Mouse (Mus musculus): ENCODE measurements around the gene Vamp8. TPM values are rescaled to one million over a fixed set of nuclear protein-coding genes. Genes with fewer than 3 reads are reported as not detected.
A peak's percentile ranks its signal among the peaks of the same experiment; 100 is the strongest.

Gene Vamp8
- polyA plus RNA-seq, 1 experiment from 2014 or later: 137 TPM

- no peak for ATAC-seq (replicated peaks; ENCODE audit: insufficient number of reproducible peaks, low FRiP score, low TSS enrichment)
- Histone ChIP-seq H3K4me1 (ENCODE audit: control insufficient read depth, insufficient read depth, low read length) (0 out of 2 replicates have a peak, but pooled peaks cover 2% of the 10 kb centered on the region), H3K4me3 (ENCODE audit: low read depth, low read length) (no peak overlapping the region), H3K9me3 (replicated peaks; ENCODE audit: control insufficient read depth, low read length) (no peaks in the 10 kb centered on the region), H3K36me3 (ENCODE audit: control insufficient read depth, insufficient read depth, low read length) (peaks cover 10% of the 10 kb centered on the region), H3K9ac (ENCODE audit: low read depth, low read length) (no peak overlapping the region), H3K27ac (ENCODE audit: low read depth, low read length) (no peak overlapping the region), H3K4me2 (no peak overlapping the region), H3K27me3 (ENCODE audit: control insufficient read depth, insufficient read depth, low read length) (no peaks in the 10 kb centered on the region)
- WGBS (ENCODE audit: insufficient replicate concordance): 83% methylated on average over 6 of the region's 6 CpGs
Measured at GRCm38 (mm10) chr6:72383142-72383820, 7.2 kb downstream of the Vamp8 start.

- no peaks in the 10 kb centered on the region for H3K9me3 ChIP-seq (replicated peaks; ENCODE audit: control insufficient read depth, low read length)
- no peak overlapping the region for H3K27ac ChIP-seq (ENCODE audit: low read depth, low read length)
- no peak overlapping the region for H3K4me3 ChIP-seq (ENCODE audit: low read depth, low read length)
- H3K36me3 ChIP-seq (ENCODE audit: control insufficient read depth, insufficient read depth, low read length): peaks cover 8% of the 10 kb centered on the region
- ATAC-seq (replicated peaks; ENCODE audit: insufficient number of reproducible peaks, low FRiP score, low TSS enrichment): no peak
- no peaks in the 10 kb centered on the region for H3K27me3 ChIP-seq (ENCODE audit: control insufficient read depth, insufficient read depth, low read length)
- H3K4me2 ChIP-seq: no peak overlapping the region
- 79% methylated on average over 6 of the region's 6 CpGs for WGBS (ENCODE audit: insufficient replicate concordance)
- no peaks in the 10 kb centered on the region for H3K4me1 ChIP-seq (ENCODE audit: control insufficient read depth, insufficient read depth, low read length)
- no peak overlapping the region for H3K9ac ChIP-seq (ENCODE audit: low read depth, low read length)
Measured at GRCm38 (mm10) chr6:72382494-72382893, 8.0 kb downstream of the Vamp8 start.

GRCm38 (mm10) chr6:72380131-72380770, 10.3 kb downstream of the Vamp8 start, which contains the start of gene Vamp5:
Vamp5 (minus strand) TSS chr6:72380468.
- ATAC-seq (replicated peaks; ENCODE audit: insufficient number of reproducible peaks, low FRiP score, low TSS enrichment): peak; percentile 85
- peak within 1 kb of the TSS; percentile 62 for H3K4me3 ChIP-seq (ENCODE audit: low read depth, low read length)
- H3K4me1 ChIP-seq (ENCODE audit: control insufficient read depth, insufficient read depth, low read length): no peaks in the 10 kb centered on the region
- H3K27ac ChIP-seq (ENCODE audit: low read depth, low read length): peak within 1 kb of the TSS; percentile 78
- H3K4me2 ChIP-seq: peak within 1 kb of the TSS; percentile 75
- WGBS (ENCODE audit: insufficient replicate concordance): 1% methylated on average over 45 of the region's 49 CpGs
- no peaks in the 10 kb centered on the region for H3K27me3 ChIP-seq (ENCODE audit: control insufficient read depth, insufficient read depth, low read length)
- peaks cover 6% of the 10 kb centered on the region for H3K36me3 ChIP-seq (ENCODE audit: control insufficient read depth, insufficient read depth, low read length)
- no peaks in the 10 kb centered on the region for H3K9me3 ChIP-seq (replicated peaks; ENCODE audit: control insufficient read depth, low read length)
- H3K9ac ChIP-seq (ENCODE audit: low read depth, low read length): peak within 1 kb of the TSS; percentile 75

- peak overlapping the region; percentile 75 for H3K9ac ChIP-seq (ENCODE audit: low read depth, low read length)
- no peaks in the 10 kb centered on the region for H3K4me1 ChIP-seq (ENCODE audit: control insufficient read depth, insufficient read depth, low read length)
- no peaks in the 10 kb centered on the region for H3K27me3 ChIP-seq (ENCODE audit: control insufficient read depth, insufficient read depth, low read length)
- H3K36me3 ChIP-seq (ENCODE audit: control insufficient read depth, insufficient read depth, low read length): 0 out of 2 replicates have a peak, but pooled peaks cover 1% of the 10 kb centered on the region
- 0 out of 2 replicates have a peak, but pooled peaks have one; percentile 7 for ATAC-seq (replicated peaks; ENCODE audit: insufficient number of reproducible peaks, low FRiP score, low TSS enrichment)
- peak overlapping the region; percentile 75 for H3K4me2 ChIP-seq
- H3K4me3 ChIP-seq (ENCODE audit: low read depth, low read length): peak overlapping the region; percentile 62
- peak overlapping the region; percentile 78 for H3K27ac ChIP-seq (ENCODE audit: low read depth, low read length)
- WGBS (ENCODE audit: insufficient replicate concordance): 37% methylated on average over 7 of the region's 7 CpGs
- H3K9me3 ChIP-seq (replicated peaks; ENCODE audit: control insufficient read depth, low read length): no peaks in the 10 kb centered on the region
Measured at GRCm38 (mm10) chr6:72379377-72380130, 10.9 kb downstream of the Vamp8 start.

GRCm38 (mm10) chr6:72378510-72379234, 11.8 kb downstream of the Vamp8 start:
- Histone ChIP-seq H3K4me3 (ENCODE audit: low read depth, low read length) (no peak overlapping the region; the same call in 1 of the 2 replicates), H3K9ac (ENCODE audit: low read depth, low read length) (no peak overlapping the region), H3K27ac (ENCODE audit: low read depth, low read length) (no peak overlapping the region), H3K27me3 (ENCODE audit: control insufficient read depth, insufficient read depth, low read length) (no peaks in the 10 kb centered on the region), H3K4me2 (peak overlapping the region; percentile 75; the same call in 1 of the 2 replicates), H3K4me1 (ENCODE audit: control insufficient read depth, insufficient read depth, low read length) (peaks cover 6% of the 10 kb centered on the region), H3K36me3 (ENCODE audit: control insufficient read depth, insufficient read depth, low read length) (no peaks in the 10 kb centered on the region), H3K9me3 (replicated peaks; ENCODE audit: control insufficient read depth, low read length) (no peaks in the 10 kb centered on the region)
- WGBS (ENCODE audit: insufficient replicate concordance): 82% methylated on average over 8 of the region's 8 CpGs
- ATAC-seq (replicated peaks; ENCODE audit: insufficient number of reproducible peaks, low FRiP score, low TSS enrichment): no peak

GRCm38 (mm10) chr6:72374820-72375563, 15.5 kb downstream of the Vamp8 start:
- H3K4me2 ChIP-seq: no peak overlapping the region; the same call in 1 of the 2 replicates

GRCm38 (mm10) chr6:72374206-72374605, 16.3 kb downstream of the Vamp8 start:
- 44% methylated on average over 7 of the region's 7 CpGs for WGBS (ENCODE audit: insufficient replicate concordance)
- Histone ChIP-seq H3K4me1 (ENCODE audit: control insufficient read depth, insufficient read depth, low read length) (peaks cover 20% of the 10 kb centered on the region), H3K4me2 (0 out of 2 replicates have a peak overlapping the region, but pooled peaks have one; percentile 4), H3K4me3 (ENCODE audit: low read depth, low read length) (no peak overlapping the region), H3K36me3 (ENCODE audit: control insufficient read depth, insufficient read depth, low read length) (no peaks in the 10 kb centered on the region), H3K9me3 (replicated peaks; ENCODE audit: control insufficient read depth, low read length) (no peaks in the 10 kb centered on the region), H3K9ac (ENCODE audit: low read depth, low read length) (no peak overlapping the region), H3K27me3 (ENCODE audit: control insufficient read depth, insufficient read depth, low read length) (no peaks in the 10 kb centered on the region), H3K27ac (ENCODE audit: low read depth, low read length) (no peak overlapping the region)
- ATAC-seq (replicated peaks; ENCODE audit: insufficient number of reproducible peaks, low FRiP score, low TSS enrichment): no peak

More at GRCm38 (mm10) chr6:72374820-72375563, 15.5 kb downstream of the Vamp8 start:
- Histone ChIP-seq H3K9me3 (replicated peaks; ENCODE audit: control insufficient read depth, low read length) (no peaks in the 10 kb centered on the region), H3K36me3 (ENCODE audit: control insufficient read depth, insufficient read depth, low read length) (no peaks in the 10 kb centered on the region), H3K27ac (ENCODE audit: low read depth, low read length) (no peak overlapping the region), H3K9ac (ENCODE audit: low read depth, low read length) (no peak overlapping the region), H3K4me1 (ENCODE audit: control insufficient read depth, insufficient read depth, low read length) (peaks cover 20% of the 10 kb centered on the region), H3K27me3 (ENCODE audit: control insufficient read depth, insufficient read depth, low read length) (no peaks in the 10 kb centered on the region), H3K4me3 (ENCODE audit: low read depth, low read length) (no peak overlapping the region)
- ATAC-seq (replicated peaks; ENCODE audit: insufficient number of reproducible peaks, low FRiP score, low TSS enrichment): no peak
- WGBS (ENCODE audit: insufficient replicate concordance): 66% methylated on average over 15 of the region's 15 CpGs

Measured in heart, embryonic 11.5 days (tissue).